Mouse (Mus musculus): ENCODE measurements at regions not wholly inside any gene's neighbourhood (a gene's known extent, or its start where the extent isn't known, plus 50 kb on each side); places are given as distances from the start of the nearest gene placed in this dataset.
A peak's percentile ranks its signal among the peaks of the same experiment; 100 is the strongest.

DNA sequence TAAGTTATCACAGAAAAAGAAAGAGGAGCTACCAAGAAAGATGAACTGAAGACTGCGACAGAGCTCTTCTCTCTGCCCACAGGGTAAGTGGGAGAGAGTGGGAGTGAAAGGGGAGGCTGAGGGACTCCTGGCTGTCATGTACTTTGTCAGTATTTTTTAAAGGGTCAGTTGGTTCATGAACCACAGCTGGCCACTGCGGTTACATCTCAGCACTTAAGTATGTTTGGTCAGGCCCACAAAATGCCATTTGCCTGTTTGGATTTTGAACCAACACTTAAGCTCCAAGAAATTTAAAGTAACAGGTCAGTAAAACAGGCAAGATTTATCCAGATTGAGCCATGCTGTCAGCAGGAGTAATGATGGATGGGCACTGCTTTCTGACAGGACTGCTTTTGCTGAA is 115.1 kb upstream of the Cdkn2b start:
- no peak overlapping the region for H3K9ac ChIP-seq (ENCODE audit: low read depth, low read length)
- DNase-seq (ENCODE audit: low spot score) (peak; percentile 61), ATAC-seq (replicated peaks; ENCODE audit: low FRiP score, low read depth) (no peak)
- WGBS: 31% methylated on average over 2 of the region's 2 CpGs
- H3K4me2 ChIP-seq (ENCODE audit: low read length): no peak overlapping the region
- no peaks in the 10 kb centered on the region for H3K27me3 ChIP-seq (ENCODE audit: insufficient read depth, low read length)
- H3K4me1 ChIP-seq (replicated peaks; ENCODE audit: insufficient read depth, low read length): no peaks in the 10 kb centered on the region
- no peak overlapping the region for H3K27ac ChIP-seq
- no peak overlapping the region for H3K4me3 ChIP-seq (replicated peaks; ENCODE audit: low read depth, low read length)
- no peaks in the 10 kb centered on the region for H3K36me3 ChIP-seq (ENCODE audit: insufficient read depth, low read length)
- TF ChIP-seq CTCF (IDR thresholded peaks at IDR 0.05; ENCODE audit: low read depth): no peak
- H3K9me3 ChIP-seq (replicated peaks; ENCODE audit: low read length): no peaks in the 10 kb centered on the region

DNA sequence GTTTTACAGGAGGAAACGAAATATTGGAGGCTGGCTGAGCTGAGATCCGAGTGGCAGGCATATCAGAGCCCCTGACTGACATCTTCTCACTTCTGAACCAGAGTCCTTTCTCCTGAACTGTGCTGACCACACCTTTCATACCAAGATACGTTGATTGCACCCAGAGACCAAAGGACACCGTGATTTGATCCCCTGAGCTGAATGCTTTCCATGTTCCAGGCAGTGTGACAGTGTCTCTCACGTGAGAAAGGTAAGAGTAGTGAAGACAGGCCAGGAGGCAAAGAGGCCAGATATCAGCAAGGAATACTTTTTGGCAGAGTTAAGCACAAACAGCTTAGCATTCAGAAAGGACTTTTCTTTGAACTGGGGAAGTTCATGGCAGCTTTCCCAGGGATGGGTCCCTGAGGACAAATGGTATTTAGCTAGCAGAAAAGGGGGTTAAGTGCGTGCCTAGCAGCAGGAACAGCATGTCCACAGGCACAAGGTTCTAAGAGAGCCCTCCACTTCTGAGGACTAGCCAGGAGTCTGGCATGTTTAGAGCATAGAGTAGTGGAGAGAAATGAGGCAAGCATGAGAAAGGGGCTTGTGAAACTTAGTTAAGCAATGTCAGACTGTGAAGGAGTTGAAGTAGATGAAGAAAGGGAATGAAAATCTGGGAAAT is 111.0 kb upstream of the Cdkn2b start:
- Histone ChIP-seq H3K9me3 (replicated peaks; ENCODE audit: low read length) (no peaks in the 10 kb centered on the region), H3K27me3 (ENCODE audit: insufficient read depth, low read length) (no peaks in the 10 kb centered on the region), H3K4me3 (replicated peaks; ENCODE audit: low read depth, low read length) (no peak overlapping the region), H3K36me3 (ENCODE audit: insufficient read depth, low read length) (no peaks in the 10 kb centered on the region), H3K9ac (ENCODE audit: low read depth, low read length) (no peak overlapping the region), H3K27ac (no peak overlapping the region), H3K4me1 (replicated peaks; ENCODE audit: insufficient read depth, low read length) (no peaks in the 10 kb centered on the region), H3K4me2 (ENCODE audit: low read length) (no peak overlapping the region)
- 49% methylated on average over 6 of the region's 6 CpGs for WGBS
- ATAC-seq (replicated peaks; ENCODE audit: low FRiP score, low read depth): no peak
- no peak for TF ChIP-seq CTCF (IDR thresholded peaks at IDR 0.05; ENCODE audit: low read depth)
- no peak for DNase-seq (ENCODE audit: low spot score)

DNA sequence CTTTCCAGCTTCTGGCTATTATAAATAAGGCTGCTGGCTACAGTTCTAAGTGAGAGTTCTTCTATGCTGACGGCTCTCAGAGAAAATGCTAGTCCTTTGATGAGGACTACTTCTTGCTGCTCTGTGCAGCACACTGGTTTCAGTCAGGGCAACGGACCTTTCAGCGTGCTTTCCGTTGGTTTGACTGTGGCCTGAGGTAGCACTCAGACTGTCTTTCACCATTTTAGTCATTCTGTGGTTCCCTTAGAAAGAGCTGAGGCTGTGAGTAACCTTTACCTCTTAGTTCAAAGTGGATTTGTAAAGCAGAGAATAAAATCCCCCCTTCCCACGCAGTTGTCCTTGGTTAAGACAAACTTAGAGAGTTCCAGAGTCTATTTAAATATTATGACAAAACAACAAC is 110.0 kb upstream of the Cdkn2b start:
- ATAC-seq (replicated peaks; ENCODE audit: low FRiP score, low read depth): no peak
- H3K27me3 ChIP-seq (ENCODE audit: insufficient read depth, low read length): no peaks in the 10 kb centered on the region
- H3K36me3 ChIP-seq (ENCODE audit: insufficient read depth, low read length): no peaks in the 10 kb centered on the region
- TF ChIP-seq CTCF (IDR thresholded peaks at IDR 0.05; ENCODE audit: low read depth): no peak
- no peak overlapping the region for H3K27ac ChIP-seq
- no peaks in the 10 kb centered on the region for H3K4me1 ChIP-seq (replicated peaks; ENCODE audit: insufficient read depth, low read length)
- no peak overlapping the region for H3K4me2 ChIP-seq (ENCODE audit: low read length)
- H3K9me3 ChIP-seq (replicated peaks; ENCODE audit: low read length): no peaks in the 10 kb centered on the region
- no peak overlapping the region for H3K4me3 ChIP-seq (replicated peaks; ENCODE audit: low read depth, low read length)
- WGBS: 85% methylated on average over 5 of the region's 5 CpGs
- DNase-seq (ENCODE audit: low spot score): no peak
- no peak overlapping the region for H3K9ac ChIP-seq (ENCODE audit: low read depth, low read length)

DNA sequence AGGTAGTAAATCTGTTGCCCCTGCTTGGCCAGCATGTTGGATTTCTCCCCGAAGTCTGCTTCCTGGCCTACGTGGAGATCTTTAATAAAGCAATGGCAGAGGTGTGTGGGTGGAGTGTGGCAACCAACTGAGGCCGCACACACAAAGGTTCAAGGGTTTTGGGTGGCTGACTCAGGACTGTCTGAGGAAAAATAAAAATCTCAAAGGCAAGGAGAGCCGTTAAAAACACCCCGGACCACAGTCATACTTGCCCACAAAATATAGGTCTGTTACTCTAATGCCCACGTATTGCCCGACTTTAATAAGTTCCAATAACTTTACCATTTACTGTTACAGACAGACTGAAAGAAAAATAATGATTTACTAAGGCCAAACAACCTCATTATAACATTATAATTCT is 108.7 kb upstream of the Cdkn2b start:
- Histone ChIP-seq H3K27me3 (ENCODE audit: insufficient read depth, low read length) (no peaks in the 10 kb centered on the region), H3K4me3 (replicated peaks; ENCODE audit: low read depth, low read length) (no peak overlapping the region), H3K9me3 (replicated peaks; ENCODE audit: low read length) (no peaks in the 10 kb centered on the region), H3K36me3 (ENCODE audit: insufficient read depth, low read length) (no peaks in the 10 kb centered on the region), H3K9ac (ENCODE audit: low read depth, low read length) (no peak overlapping the region), H3K4me2 (ENCODE audit: low read length) (no peak overlapping the region), H3K4me1 (replicated peaks; ENCODE audit: insufficient read depth, low read length) (no peaks in the 10 kb centered on the region), H3K27ac (no peak overlapping the region)
- WGBS: 89% methylated on average over 7 of the region's 7 CpGs
- TF ChIP-seq CTCF (IDR thresholded peaks at IDR 0.05; ENCODE audit: low read depth): no peak
- DNase-seq (ENCODE audit: low spot score) (no peak), ATAC-seq (replicated peaks; ENCODE audit: low FRiP score, low read depth) (no peak)

DNA sequence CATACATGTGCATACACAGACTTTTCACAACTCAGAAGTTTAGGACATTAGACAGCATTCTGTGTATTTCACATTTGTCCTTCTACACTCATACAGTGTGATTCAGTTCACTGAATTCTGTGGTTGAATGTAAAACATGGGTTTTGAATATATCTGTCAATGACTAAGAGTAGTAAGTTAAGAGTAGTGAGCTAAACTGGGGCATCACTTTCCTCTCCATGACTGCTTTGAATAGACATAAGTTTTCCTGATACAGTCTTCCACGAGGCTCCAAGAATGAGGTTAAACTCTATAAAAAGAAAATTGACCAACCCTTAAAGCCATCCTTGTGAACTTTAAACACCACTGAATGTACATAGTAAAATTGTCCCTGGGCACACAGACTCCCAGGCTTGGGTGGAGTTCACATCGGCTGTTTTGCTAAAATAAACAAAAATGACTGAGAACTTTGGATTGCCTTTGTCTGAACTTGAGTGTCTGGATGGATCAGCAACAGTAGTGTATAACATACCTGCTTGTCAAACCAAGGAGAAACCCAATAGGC is 94.9 kb upstream of the Cdkn2b start:
- no peaks in the 10 kb centered on the region for H3K4me1 ChIP-seq (replicated peaks; ENCODE audit: insufficient read depth, low read length)
- H3K4me2 ChIP-seq (ENCODE audit: low read length): no peak overlapping the region
- H3K4me3 ChIP-seq (replicated peaks; ENCODE audit: low read depth, low read length): no peak overlapping the region
- H3K36me3 ChIP-seq (ENCODE audit: insufficient read depth, low read length): no peaks in the 10 kb centered on the region
- no peak for ATAC-seq (replicated peaks; ENCODE audit: low FRiP score, low read depth)
- H3K9ac ChIP-seq (ENCODE audit: low read depth, low read length): no peak overlapping the region
- no peak for TF ChIP-seq CTCF (IDR thresholded peaks at IDR 0.05; ENCODE audit: low read depth)
- no peak overlapping the region for H3K27ac ChIP-seq
- no peaks in the 10 kb centered on the region for H3K27me3 ChIP-seq (ENCODE audit: insufficient read depth, low read length)
- DNase-seq (ENCODE audit: low spot score): no peak
- no peaks in the 10 kb centered on the region for H3K9me3 ChIP-seq (replicated peaks; ENCODE audit: low read length)
- 64% methylated on average over 2 of the region's 2 CpGs for WGBS

DNA sequence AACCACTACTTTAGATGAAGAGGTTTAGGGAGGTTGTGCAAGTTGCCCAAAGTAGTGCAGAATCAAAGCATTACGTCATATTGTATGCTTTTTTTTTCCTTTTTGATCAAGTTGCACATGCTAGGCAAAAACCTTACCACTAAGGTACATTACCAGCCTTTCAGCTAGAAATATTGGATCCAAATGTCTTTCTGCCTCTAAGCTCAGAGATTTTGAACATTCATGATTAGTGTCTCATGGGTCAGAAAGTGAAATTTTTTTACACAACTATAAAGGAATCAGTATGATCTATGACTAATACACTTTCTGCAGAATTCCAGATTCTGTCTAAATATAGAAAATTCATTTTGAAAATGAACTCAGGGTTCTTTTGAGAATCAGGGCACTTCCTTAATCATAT is 92.3 kb upstream of the Cdkn2b start:
- no peaks in the 10 kb centered on the region for H3K36me3 ChIP-seq (ENCODE audit: insufficient read depth, low read length)
- H3K9me3 ChIP-seq (replicated peaks; ENCODE audit: low read length): no peaks in the 10 kb centered on the region
- H3K9ac ChIP-seq (ENCODE audit: low read depth, low read length): no peak overlapping the region
- H3K4me1 ChIP-seq (replicated peaks; ENCODE audit: insufficient read depth, low read length): no peaks in the 10 kb centered on the region
- no peak overlapping the region for H3K27ac ChIP-seq
- DNase-seq (ENCODE audit: low spot score) (no peak), ATAC-seq (replicated peaks; ENCODE audit: low FRiP score, low read depth) (no peak)
- TF ChIP-seq CTCF (IDR thresholded peaks at IDR 0.05; ENCODE audit: low read depth): no peak
- H3K4me2 ChIP-seq (ENCODE audit: low read length): no peak overlapping the region
- H3K27me3 ChIP-seq (ENCODE audit: insufficient read depth, low read length): no peaks in the 10 kb centered on the region
- WGBS: 83% methylated on average over 1 of the region's 1 CpGs
- no peak overlapping the region for H3K4me3 ChIP-seq (replicated peaks; ENCODE audit: low read depth, low read length)

DNA sequence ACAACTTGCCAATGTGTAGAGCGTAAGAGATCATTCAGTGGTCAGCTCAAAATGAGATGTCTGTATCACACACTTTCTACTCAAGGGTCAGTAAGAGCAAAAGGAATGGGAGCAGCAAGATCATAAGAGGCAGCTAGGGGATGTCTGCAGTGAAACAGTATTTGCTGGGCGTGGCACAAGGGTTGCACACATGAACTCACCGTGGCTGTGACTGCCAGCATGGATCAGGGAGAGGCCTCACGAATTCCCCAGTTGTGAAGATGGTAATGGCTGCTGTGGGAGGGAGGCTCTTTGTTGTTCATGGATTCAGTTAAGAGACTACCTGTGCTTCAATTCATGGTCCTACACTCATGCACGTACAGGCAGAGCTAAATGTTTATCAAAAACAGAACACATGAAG is 91.5 kb upstream of the Cdkn2b start:
- DNase-seq (ENCODE audit: low spot score) (no peak), ATAC-seq (replicated peaks; ENCODE audit: low FRiP score, low read depth) (no peak)
- H3K9ac ChIP-seq (ENCODE audit: low read depth, low read length): no peak overlapping the region
- H3K27me3 ChIP-seq (ENCODE audit: insufficient read depth, low read length): no peaks in the 10 kb centered on the region
- H3K36me3 ChIP-seq (ENCODE audit: insufficient read depth, low read length): no peaks in the 10 kb centered on the region
- no peak overlapping the region for H3K27ac ChIP-seq
- H3K4me1 ChIP-seq (replicated peaks; ENCODE audit: insufficient read depth, low read length): no peaks in the 10 kb centered on the region
- H3K4me3 ChIP-seq (replicated peaks; ENCODE audit: low read depth, low read length): no peak overlapping the region
- no peak for TF ChIP-seq CTCF (IDR thresholded peaks at IDR 0.05; ENCODE audit: low read depth)
- no peaks in the 10 kb centered on the region for H3K9me3 ChIP-seq (replicated peaks; ENCODE audit: low read length)
- H3K4me2 ChIP-seq (ENCODE audit: low read length): no peak overlapping the region
- WGBS: 73% methylated on average over 5 of the region's 5 CpGs
